Mouse (Mus musculus): ENCODE measurements around the gene Csrnp3.

Gene Csrnp3

GRCm38 (mm10) chr2:65870919-65871582 is 25.5 kb downstream of the Csrnp3 start:
- DNase-seq = no peak

DNA sequence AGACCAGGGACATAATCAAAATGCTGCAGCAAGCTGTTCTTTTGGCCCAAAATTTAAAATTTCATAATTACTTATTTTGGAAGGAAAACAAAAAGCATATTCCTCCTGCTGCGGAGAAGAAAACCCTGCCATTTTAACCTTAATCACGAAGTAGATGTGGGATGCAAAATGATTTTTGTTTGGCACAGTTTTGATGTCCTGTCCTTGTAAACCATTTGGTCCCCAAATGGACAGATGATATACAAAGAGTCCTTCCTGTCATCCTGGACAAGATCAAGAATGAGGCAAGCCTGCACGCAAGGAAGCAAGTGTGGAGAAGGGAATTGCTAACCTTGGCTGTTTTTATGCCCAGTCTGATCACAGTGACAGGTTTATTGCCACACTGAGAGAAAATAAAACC is 46.0 kb downstream of the Csrnp3 start:
- peak in 1 of 2 experiments; percentile 44 for DNase-seq

DNA sequence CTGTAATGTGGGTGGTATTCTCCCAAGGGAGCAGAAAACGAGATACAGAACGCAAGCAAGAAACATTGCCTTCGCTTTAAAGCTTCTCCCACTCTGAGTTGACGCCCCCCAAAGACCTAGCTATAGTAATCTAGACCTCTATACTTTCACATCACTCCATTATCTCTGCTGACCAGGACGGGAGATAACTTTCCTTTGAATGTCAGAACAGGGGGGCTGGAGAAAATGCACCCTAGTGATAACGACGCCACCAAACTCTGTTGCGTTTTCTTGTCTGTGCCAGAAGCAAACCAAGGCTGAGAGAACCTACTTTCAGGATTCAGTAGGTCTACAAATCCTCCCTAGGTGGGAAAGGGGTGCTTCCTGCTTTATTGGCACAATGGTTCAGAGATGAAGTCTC is 47.7 kb downstream of the Csrnp3 start:
- DNase-seq = no peak

DNA sequence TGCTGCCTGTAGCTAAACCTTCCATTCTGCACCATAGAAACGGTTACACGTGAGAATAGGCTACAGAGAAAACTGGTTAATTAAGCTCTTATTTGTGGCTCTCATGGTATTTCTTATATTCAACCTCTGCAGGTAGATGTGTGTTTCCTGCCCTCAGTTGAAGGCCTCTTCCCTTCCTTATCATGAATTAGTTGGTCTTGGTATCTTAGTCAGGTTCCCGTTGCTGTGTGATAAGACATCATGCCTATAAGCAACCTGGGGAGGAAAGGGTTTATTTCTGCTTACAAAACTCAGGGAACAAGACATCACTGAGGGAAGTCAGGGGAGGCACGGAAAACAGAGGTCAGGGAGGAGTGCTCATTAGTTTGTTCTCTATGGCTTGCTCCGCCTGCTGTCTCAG is 48.7 kb downstream of the Csrnp3 start:
- DNase-seq = no peak

- DNase-seq = peak; percentile 68 to 72
These were observed 51.0 kb downstream of the Csrnp3 start for GRCm38 (mm10) chr2:65896542-65896941.

- DNase-seq = peak; percentile 26 to 58
These were observed 51.5 kb downstream of the Csrnp3 start for GRCm38 (mm10) chr2:65897084-65897483.

GRCm38 (mm10) chr2:65899478-65899877 is 53.9 kb downstream of the Csrnp3 start:
- DNase-seq = no peak

- no peak for DNase-seq
These were observed 63.0 kb downstream of the Csrnp3 start for GRCm38 (mm10) chr2:65908526-65908925.

GRCm38 (mm10) chr2:65909724-65910521 is 64.4 kb downstream of the Csrnp3 start:
- DNase-seq = no peak

DNA sequence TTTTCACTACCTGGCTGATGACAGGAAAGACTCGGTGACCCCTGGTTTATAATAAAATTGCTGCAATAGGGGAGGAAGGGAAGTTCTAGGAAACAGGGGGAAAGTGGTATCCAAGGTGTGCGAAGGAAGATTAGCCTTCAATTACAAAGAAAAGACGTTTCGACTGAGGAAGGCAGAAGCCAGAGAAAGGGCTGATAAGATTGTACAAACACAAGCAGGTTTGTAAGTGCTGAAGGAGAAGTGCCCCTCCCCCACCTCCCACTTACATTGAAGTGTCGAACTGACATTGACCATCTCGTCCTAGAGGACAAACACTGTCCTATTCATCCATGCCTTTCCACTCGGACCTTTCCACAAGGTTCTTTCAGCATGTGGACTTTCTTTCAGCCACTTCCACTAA is 70.4 kb downstream of the Csrnp3 start:
- DNase-seq = no peak

DNA sequence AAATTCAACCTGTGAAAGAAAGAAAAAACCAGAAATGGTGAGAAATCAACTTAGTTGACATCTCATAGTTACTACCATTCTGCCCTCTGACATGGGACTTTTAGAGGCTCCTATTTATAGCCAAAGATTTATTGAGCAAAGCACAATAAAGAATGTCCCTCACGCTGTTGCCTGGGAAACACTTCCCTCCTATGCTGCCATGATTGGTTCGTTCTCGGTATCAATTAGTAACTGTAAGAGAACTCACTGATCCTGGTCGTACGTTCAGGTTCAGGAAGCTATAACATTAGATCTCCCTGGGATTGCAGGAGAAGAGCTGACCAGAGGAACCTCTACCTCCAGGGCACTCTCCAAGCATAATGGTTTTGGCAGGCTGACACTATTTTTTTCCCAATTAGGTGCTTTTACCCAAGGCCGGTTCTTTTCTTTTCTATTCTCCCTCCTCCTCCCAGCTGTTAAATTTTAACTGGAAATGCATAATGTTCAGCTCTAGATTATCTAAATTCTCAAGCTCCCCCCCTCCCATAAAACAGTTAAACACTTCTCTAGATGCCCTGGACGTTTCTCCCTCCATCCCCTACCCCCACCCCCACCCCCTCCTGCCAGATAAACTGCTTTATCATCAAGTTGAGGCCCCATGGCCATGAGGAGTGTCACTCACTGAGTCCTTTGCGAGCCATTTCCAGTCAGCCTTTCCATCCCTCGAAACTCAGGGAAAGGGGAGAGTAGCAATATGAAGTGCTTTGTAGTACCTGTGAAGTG is 75.3 kb downstream of the Csrnp3 start:
- DNase-seq = no peak

- DNase-seq = no peak
These were observed 79.9 kb downstream of the Csrnp3 start for GRCm38 (mm10) chr2:65925363-65925941.

GRCm38 (mm10) chr2:65926935-65927708 is 81.6 kb downstream of the Csrnp3 start:
- no peak for DNase-seq

DNA sequence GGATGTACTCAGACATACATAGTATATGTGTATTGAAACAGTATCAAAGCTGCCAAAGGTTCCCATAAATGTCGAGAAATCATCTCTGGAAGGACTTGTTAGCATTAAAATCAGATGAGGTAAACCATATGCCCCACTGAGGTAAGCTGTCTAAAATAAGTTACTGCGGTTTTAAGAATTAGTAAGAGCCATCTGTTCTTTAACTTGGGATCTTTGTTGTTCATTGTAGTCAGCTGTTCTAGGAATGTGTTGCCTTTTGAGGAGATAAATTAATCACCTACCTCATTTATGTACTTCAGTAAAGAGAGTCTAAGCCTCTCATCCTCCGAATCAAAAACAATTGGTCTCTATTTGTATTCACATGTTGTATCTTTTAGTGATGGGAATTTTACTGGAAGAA is 83.7 kb downstream of the Csrnp3 start:
- no peak for DNase-seq

- peak; percentile 23 to 41 for DNase-seq
These were observed 84.4 kb downstream of the Csrnp3 start for GRCm38 (mm10) chr2:65929927-65930326.

DNA sequence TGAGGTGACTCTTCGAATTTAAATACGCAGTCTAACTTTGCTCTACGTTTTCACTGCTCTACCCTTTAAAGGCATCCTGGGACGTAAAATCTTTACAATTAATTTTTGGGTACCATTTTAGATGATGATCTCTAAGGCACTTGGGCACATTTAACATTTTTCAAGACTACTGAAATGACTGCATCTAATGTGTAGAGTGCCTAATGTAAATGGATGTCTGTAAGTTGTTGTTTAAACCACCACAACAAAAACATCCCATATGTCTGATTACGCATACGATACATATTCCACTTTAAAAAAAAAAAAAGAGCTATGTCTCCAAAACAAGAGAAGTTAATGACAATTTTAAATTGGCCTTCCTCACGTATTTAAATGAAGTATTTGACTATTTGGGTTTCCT is 85.7 kb downstream of the Csrnp3 start:
- DNase-seq = no peak

- peak; percentile 83 to 86 for DNase-seq
These were observed 86.3 kb downstream of the Csrnp3 start for GRCm38 (mm10) chr2:65931841-65932311.

GRCm38 (mm10) chr2:65934099-65934498 is 88.5 kb downstream of the Csrnp3 start:
- DNase-seq = no peak

DNA sequence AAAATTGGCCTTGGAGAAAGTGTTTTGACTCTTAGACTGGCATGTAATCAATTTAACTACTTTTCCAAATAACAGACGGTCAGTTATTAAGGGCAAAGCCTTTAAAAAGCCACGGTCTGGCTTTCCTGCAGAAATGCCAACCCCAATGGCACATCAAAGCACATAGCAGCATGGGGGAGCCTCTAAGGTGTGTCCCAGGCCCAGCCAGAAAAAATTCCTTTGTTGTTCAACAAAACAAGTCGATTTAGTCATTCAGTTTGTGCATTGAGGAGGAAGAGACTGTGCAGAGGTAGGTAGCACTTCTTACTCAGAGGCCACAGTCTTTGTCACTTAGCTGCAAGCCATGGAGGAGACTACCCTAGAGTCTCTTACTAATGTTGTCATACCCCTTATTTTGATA is 93.3 kb downstream of the Csrnp3 start:
- DNase-seq = no peak

DNA sequence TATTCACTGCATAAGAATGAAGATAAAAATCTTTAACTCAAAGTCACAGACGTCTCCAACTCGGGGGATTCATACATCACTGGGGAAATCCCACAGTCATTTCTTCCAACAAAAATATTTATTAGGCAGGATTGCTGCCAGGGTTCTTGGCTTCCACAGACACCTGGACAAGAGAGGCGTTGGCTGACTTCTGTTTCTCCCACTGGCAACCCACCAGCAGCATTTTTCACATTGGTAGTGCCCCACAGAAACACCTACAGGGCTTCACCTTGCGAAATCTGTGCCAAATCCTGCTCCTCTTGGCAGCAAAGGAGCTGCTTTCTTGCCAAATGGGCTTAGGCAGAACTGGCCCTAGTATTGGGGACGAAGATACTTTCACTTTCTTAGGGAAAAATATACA is 94.8 kb downstream of the Csrnp3 start:
- DNase-seq = peak; percentile 87 to 96

- DNase-seq = no peak
These were observed 96.8 kb downstream of the Csrnp3 start for GRCm38 (mm10) chr2:65942346-65942745.

DNA sequence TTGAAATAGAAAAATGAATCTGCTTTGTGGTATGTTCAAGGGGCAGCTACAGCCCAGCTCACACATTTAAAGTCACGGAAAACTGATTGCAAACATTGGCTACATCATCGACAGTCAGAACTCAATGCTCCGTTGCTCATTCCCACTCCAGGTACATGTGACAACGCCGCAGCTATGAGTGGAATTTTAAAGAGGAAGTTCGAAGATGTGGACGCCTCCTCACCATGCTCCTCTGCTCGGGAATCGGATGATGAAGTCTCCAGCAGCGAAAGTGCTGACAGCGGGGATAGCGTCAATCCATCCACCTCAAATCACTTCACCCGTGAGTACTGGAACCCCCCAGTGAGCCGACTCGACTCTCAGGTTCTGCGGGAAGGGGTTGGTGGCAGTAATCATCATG is 103.2 kb downstream of the Csrnp3 start:
- no peak for DNase-seq

Data from cerebellum, postnatal 14 days (tissue).